Mouse (Mus musculus) erythroblast, embryonic 14.5 days (primary cell): Measurements from ENCODE around the gene Mlh3. TPM values are rescaled to one million over a fixed set of nuclear protein-coding genes. Genes with fewer than 3 reads are reported as not detected.

ENCODE experiments used
- H3K27me3 ChIP-seq: 2 replicates; pipeline ENCODE4 v1.6.1; 2012; ENCODE audit warnings: inconsistent platforms; ENCODE audit not compliant: control insufficient read depth
- H3K36me3 ChIP-seq: 2 replicates; pipeline ENCODE4 v1.6.1; 2012; ENCODE audit warnings: mild to moderate bottlenecking, inconsistent platforms; ENCODE audit not compliant: control insufficient read depth
- H3K4me1 ChIP-seq: 2 replicates; pipeline ENCODE4 v1.6.1; 2012; ENCODE audit warnings: inconsistent platforms; ENCODE audit not compliant: control insufficient read depth
- H3K4me3 ChIP-seq: replicated peaks from 2 replicates; pipeline ENCODE3; 2012; ENCODE audit warnings: moderate library complexity, mild to moderate bottlenecking, inconsistent platforms
- H3K9me3 ChIP-seq: 2 replicates; pipeline ENCODE4 v1.6.1; 2012; ENCODE audit warnings: low read length, inconsistent platforms, mixed read lengths; ENCODE audit not compliant: control insufficient read depth
- GATA1 ChIP-seq: IDR thresholded peaks from 2 replicates; pipeline ENCODE4 v1.6.1; 2012; ENCODE audit warnings: low read length, inconsistent platforms, mixed read lengths
- TAL1 ChIP-seq: IDR thresholded peaks from 3 replicates; pipeline ENCODE4 v1.6.1; 2012; ENCODE audit warnings: low read length, inconsistent platforms, mixed read lengths
- polyA plus RNA-seq: library from polyadenylated mRNA; stranded (reverse); fragments of >175 nt; gene quantifications from 2 replicates; pipeline ENCODE4 v1.2.3, GENCODE M21; 2012

Mlh3 gene
- polyA plus RNA-seq, 1 experiment = 0.04 TPM

DNA sequence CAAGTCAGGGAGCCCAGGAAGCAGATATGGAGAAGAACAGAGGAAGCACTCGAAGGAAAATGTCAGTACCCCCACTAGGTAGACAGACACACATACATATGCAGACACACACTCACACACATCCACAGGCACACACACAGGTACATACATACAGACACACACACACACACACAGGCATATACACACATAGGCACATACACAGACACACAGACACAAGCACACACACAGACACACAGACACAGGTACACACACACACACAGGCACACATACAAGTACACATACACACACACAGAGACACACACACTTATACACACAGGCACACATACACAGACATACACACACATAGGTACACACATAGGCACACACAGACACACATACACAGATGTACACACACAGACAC, 70.4 kb downstream of the Mlh3 start:
- Histone ChIP-seq H3K4me1 (no peaks in the 10 kb centered on the region), H3K36me3 (no peaks in the 10 kb centered on the region), H3K27me3 (no peaks in the 10 kb centered on the region; the same call in 1 of the 2 replicates), H3K4me3 (no peak overlapping the region), H3K9me3 (no peaks in the 10 kb centered on the region)
- TF ChIP-seq GATA1 (no peak), TAL1 (no peak)

DNA sequence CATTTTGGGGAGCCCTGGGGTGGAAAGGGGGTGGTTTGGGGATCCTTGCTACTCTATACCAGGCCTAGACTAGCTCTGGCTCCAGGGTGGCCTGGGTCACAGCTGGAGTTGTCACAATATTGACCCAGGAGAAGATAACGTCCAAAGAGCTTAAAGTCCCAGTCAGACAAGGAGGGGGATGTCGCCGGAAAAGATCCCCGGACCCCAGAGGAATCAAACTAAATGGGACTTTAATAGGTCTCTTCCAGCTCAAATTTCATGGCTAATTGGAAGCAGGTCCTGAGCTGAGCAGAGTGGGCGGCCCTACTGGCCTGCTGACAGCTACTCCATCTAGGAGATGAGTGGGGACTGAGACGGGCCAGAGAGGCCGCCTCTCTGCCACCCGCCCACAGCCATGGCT, 72.5 kb downstream of the Mlh3 start:
- Histone ChIP-seq H3K4me1 (no peaks in the 10 kb centered on the region), H3K4me3 (no peak overlapping the region), H3K36me3 (no peaks in the 10 kb centered on the region), H3K27me3 (no peaks in the 10 kb centered on the region; the same call in 1 of the 2 replicates), H3K9me3 (no peaks in the 10 kb centered on the region)
- TF ChIP-seq GATA1 = no peak
- no peak for TF ChIP-seq TAL1

DNA sequence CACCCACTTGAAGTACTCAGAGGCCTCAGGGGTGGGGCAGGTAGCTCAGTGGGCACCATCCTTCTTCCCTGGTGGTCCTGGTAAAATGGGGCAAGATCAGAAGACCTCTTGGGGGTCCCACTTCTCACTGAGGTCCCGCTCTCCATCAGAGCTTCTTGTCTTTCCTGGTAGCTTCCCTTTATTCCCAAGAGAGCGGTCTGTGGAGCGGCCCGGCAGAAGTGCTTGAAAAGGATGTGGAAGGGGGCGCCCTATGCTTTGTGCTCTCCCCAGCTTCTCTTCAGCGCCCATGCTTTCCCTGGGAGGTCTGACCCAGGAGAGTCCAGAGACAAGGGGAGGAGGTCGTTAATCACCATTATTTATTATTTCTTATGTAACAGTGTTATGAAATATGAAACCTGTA, 73.0 kb downstream of the Mlh3 start:
- Histone ChIP-seq H3K36me3 (no peaks in the 10 kb centered on the region), H3K4me3 (no peak overlapping the region), H3K9me3 (no peaks in the 10 kb centered on the region), H3K4me1 (no peaks in the 10 kb centered on the region), H3K27me3 (no peaks in the 10 kb centered on the region; the same call in 1 of the 2 replicates)
- TF ChIP-seq TAL1 (no peak), GATA1 (no peak)

- Histone ChIP-seq H3K27me3 (no peaks in the 10 kb centered on the region; the same call in 1 of the 2 replicates), H3K9me3 (no peaks in the 10 kb centered on the region), H3K4me1 (no peaks in the 10 kb centered on the region), H3K36me3 (no peaks in the 10 kb centered on the region), H3K4me3 (no peak overlapping the region)
- no peak for TF ChIP-seq GATA1
- TF ChIP-seq TAL1 = no peak
Observed at GRCm38 (mm10) chr12:85196191-85196590, 74.2 kb downstream of the Mlh3 start.

- no peaks in the 10 kb centered on the region for H3K4me1 ChIP-seq
- no peaks in the 10 kb centered on the region; the same call in 1 of the 2 replicates for H3K27me3 ChIP-seq
- TF ChIP-seq TAL1 (no peak), GATA1 (no peak)
- no peaks in the 10 kb centered on the region for H3K9me3 ChIP-seq
- no peak overlapping the region for H3K4me3 ChIP-seq
- no peaks in the 10 kb centered on the region for H3K36me3 ChIP-seq
Observed at GRCm38 (mm10) chr12:85195086-85195485, 75.3 kb downstream of the Mlh3 start.

- no peaks in the 10 kb centered on the region for H3K27me3 ChIP-seq
Observed at GRCm38 (mm10) chr12:85194623-85195018, 75.8 kb downstream of the Mlh3 start.

DNA sequence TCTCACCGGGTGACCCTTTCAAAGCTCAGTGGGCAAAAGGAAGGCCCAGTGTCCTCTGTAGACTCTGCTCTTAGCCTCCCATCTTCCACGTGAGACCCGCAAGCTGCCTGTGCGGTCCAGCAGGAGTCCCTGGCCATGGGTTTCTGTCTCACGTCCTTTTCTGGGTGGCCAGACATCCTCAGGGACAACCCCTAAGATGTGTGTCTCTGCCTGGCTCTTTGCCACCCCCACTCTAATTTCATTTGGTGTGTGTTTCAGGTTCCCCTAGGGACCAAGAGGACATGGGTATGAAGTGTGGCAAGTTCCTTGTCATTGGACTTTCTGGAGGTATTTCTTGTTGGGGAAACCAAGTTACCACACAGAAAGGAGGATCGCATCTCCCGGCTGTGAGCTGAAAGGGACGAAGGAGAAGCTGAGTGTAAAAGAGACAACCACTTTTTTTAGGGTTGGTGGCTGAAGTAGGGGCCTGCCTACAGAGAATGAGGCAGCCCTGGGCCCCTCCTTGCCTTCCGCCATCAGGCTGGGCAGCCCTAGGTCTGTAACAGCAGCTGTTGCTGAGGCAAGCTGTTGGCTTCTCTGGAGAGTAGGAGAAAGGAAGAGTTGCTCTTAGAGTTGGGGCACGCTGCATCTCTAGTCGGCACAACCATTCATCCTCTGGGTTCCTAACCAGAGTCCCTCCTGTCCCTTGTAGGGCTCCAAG, 76.3 kb downstream of the Mlh3 start:
- H3K27me3 ChIP-seq = no peaks in the 10 kb centered on the region
- no peaks in the 10 kb centered on the region for H3K36me3 ChIP-seq
- no peak overlapping the region for H3K4me3 ChIP-seq
- TF ChIP-seq TAL1 = no peak
- no peaks in the 10 kb centered on the region for H3K4me1 ChIP-seq
- no peaks in the 10 kb centered on the region for H3K9me3 ChIP-seq

More at GRCm38 (mm10) chr12:85194623-85195018, 75.8 kb downstream of the Mlh3 start:
- H3K36me3 ChIP-seq = no peaks in the 10 kb centered on the region
- no peak overlapping the region for H3K4me3 ChIP-seq
- no peak for TF ChIP-seq GATA1
- TF ChIP-seq TAL1 = no peak
- no peaks in the 10 kb centered on the region for H3K9me3 ChIP-seq
- H3K4me1 ChIP-seq = no peaks in the 10 kb centered on the region

DNA sequence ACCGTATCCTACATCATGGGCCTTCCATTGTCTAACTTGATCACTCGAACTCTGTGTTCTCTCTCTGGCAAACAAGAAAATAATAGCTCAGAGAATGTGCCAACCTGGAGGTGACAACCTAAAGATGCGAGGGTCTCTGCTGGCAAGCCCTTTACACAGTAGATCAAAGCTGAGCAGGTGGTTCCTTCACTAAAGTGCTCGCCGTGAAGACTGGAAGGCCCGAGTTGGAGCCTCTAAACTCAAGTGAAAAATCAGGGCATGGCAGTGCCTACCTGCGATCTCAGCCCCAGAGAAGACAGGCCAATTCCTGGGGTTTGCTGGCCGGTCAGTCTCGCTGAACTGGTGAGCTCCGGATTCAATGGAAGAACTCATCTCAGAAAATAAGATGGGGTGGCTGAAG, 77.3 kb downstream of the Mlh3 start:
- Histone ChIP-seq H3K36me3 (no peaks in the 10 kb centered on the region), H3K9me3 (no peaks in the 10 kb centered on the region), H3K4me3 (no peak overlapping the region), H3K4me1 (no peaks in the 10 kb centered on the region), H3K27me3 (no peaks in the 10 kb centered on the region)
- TF ChIP-seq GATA1 (no peak), TAL1 (no peak)

DNA sequence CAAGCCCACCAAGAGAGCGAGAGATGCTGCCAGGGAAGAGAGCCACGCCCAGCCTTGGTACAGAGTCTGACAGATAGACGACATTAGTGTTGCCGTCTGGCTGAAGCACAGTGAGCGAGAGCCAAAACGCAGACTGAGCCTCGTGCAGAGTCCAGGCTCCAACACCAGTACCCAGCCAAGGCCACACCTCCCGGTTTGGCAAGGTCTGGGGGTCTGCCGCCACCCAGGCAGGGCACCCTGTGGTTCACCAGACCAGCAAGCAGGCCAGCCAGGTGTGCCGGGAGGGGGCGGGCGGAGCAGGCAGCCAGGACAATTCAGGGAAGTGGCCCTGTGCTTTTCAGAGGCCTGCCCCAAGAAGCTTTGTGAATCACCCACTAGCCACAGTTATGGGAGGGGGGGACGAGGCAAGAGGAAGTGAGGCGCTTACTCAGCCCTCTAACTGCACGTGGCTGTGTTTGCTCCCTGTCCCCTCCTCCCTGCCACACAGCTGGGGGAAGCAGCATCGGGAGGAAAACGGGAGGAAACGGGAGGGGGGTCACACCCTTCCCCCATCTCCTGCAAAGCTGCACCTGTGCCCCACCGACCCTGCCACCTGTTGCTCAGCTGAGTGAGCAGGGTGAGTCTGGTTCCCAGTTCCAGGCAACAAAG, 77.8 kb downstream of the Mlh3 start:
- Histone ChIP-seq H3K36me3 (no peaks in the 10 kb centered on the region), H3K9me3 (no peaks in the 10 kb centered on the region), H3K27me3 (no peaks in the 10 kb centered on the region), H3K4me1 (no peaks in the 10 kb centered on the region), H3K4me3 (no peak overlapping the region)
- TF ChIP-seq GATA1 (no peak), TAL1 (no peak)
